Mouse (Mus musculus): ENCODE data around the gene Hps1. TPM values are rescaled to one million over a fixed set of nuclear protein-coding genes. Genes with fewer than 3 reads are reported as not detected.

Hps1 gene
- total RNA-seq, 2 experiments from 2014 or later: 18.7 to 29.7 TPM

DNA sequence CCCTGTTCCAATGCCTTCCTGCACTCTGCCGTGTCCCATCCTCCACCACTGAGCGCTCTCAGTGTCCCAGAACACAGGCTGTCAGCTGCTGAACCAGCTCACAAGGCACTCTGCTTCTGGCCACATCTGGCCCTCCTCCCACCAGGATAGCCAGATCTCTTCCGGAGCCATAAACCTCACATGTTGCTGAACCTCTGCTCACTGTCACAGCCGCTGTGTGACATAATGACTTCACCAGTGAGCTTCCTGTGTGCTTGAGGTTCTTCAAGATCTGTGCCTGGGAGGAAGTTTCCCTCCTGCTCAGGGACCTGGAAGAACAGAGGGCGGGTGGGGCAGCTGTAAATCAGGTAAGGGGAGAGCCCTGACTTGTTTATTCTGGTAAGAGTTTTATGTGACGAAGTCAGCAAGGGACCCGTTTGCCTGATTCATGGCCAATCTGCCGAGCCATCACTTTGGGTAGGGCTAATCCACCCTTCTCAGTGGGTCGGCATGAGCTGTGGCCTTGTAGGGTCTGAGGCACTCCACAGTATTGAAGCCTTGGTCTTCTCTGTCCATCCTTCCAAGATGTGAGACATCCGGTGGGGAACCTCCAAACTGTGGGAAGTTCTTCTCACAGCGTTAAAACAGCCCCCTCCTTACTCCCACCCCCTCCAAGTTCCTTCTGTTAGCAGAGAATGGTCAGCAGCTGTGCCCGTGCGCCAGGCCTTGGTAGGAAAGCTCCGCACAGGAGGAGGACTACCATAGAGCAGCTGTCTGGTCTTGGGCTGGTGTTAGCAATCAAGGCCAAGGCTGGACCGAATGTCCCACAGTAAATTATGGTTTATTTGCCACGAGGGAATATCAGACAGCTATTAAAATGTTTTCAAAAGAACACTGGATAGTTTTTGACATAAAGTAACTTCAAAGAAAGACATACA is 54.5 kb downstream of the Hps1 start:
- no peak for ATAC-seq (replicated peaks; ENCODE audit: low FRiP score, low TSS enrichment, poor library complexity, severe bottlenecking)

DNA sequence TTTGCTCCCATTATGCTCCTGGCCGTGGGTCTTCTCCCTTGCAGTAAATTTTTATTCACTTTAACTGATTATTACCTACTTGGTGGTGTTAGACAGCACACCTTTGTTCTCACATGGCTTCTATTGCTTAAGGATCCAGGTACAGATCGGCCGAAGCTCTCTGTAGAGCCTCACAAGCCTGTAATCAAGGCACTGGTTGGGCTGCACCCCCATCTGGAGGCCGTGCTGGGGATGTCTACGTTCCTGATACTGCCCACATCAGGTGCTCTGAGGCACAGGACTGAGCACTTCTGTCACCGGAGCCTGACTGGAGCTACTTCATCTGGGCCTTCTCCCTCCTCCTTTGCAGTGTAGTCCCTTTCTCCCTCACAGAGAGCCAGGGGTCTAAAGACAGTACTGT is 56.5 kb downstream of the Hps1 start:
- no peak for ATAC-seq (replicated peaks; ENCODE audit: low FRiP score, low TSS enrichment, poor library complexity, severe bottlenecking)

DNA sequence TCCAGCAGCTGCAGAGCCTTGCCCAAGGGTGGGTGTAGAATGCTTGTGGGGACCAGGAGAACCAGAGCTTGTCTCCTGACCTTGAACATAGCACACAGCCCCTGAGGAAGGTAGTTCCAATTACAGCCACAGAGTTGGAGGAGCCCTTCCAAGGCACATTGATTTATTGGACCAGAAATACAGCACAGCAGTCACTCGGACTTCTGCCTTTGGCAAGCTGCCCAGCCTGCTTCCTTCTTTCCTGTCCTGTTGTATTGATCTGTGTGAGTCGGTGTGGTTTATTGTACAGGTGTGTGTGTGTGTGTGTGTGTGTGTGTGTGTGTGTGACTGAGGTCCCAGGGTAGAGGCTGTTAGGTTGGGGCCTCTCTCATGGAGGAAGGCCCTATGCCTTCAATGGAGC is 57.3 kb downstream of the Hps1 start:
- no peak for ATAC-seq (replicated peaks; ENCODE audit: low FRiP score, low TSS enrichment, poor library complexity, severe bottlenecking)

DNA sequence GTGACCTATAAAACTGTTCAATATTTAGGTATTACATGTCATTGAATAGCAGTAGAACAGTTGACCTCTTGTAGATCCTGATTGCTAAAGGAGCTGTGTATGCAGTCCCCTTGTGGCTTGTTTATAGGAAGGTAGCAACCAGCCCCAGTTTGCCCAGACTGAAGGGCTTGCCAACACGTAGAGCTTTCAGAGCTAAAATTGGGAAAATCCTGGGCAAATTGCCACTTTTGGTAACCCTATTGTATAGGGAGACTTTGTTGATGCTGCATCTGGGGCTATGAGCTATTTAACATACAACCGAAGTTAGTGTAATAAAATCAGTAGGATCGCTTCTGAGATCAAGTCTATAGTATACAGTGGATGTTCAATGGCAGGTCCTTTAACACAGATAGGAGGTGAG is 61.7 kb downstream of the Hps1 start:
- ATAC-seq (replicated peaks; ENCODE audit: low FRiP score, low TSS enrichment, poor library complexity, severe bottlenecking): no peak

DNA sequence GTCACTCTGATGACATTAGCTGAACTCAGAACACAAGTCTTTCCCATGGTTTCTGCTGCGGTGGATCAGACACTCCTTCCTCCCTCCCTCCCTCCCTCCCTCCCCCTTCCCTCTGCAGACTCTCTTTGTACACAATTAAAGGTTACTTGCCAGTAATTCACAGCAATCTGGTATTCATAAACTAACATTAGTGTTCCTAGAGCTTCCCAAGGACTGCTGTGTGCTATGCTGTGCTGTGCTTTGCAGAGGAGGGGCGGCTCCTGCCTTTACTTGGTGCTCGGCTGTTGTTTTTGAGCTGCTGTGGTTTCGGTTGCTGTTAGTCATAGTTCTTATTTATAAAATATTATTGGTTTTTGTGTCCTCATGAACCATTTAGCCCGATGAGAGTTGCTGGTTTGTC is 62.1 kb downstream of the Hps1 start:
- no peak for ATAC-seq (replicated peaks; ENCODE audit: low FRiP score, low TSS enrichment, poor library complexity, severe bottlenecking)

DNA sequence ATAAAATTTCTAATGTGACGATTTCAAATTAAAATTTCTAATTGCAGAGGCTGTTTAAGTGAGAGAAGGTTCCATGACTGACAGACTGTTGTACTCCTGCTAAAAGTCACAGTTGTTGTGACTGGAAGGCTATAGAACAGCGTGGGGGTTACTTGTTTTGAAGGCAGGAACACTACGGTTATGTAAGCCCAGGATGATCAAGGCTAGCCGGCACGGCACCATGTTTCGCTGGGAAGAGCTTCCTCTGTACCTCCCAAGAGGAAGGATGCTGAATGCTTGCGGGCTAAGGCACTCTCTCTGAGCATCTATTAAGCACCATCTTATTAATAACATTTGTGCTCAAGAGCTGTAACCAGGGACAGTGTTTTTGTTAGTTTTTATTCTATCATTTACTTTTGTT is 63.3 kb downstream of the Hps1 start:
- ATAC-seq (replicated peaks; ENCODE audit: low FRiP score, low TSS enrichment, poor library complexity, severe bottlenecking): no peak

DNA sequence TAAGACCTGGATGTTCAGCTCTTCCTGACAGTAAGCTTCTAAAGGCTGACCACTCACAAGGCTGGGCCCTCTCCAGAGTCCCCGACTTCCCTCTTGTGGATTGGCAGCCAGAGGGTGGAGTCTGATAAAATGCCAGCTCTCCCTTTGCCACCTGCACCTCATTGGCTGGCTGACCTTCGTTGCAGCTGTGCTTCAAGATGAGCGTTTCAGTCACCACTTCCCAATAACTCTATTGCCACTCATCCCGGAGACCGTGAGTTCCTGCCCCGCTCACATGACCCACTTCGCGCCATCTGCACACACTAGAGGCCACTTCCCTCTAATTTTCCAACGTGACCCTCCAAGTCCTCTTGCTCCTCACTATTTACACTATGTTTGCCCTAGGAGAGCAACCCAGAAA is 66.0 kb downstream of the Hps1 start:
- ATAC-seq (replicated peaks; ENCODE audit: low FRiP score, low TSS enrichment, poor library complexity, severe bottlenecking): no peak

Other genes starting within 250 kb of the Hps1 start
- not detected in 2 replicates for gene Loxl4, start 167.2 kb downstream of the Hps1 start, total RNA-seq (2014; fragmentation: Nextera tagmentation)
- gene Loxl4, start 167.2 kb downstream of the Hps1 start, total RNA-seq (2017): not detected in 2 replicates
- 1.3 and 3.4 TPM in 2 replicates for gene Pyroxd2, start 27.2 kb downstream of the Hps1 start, total RNA-seq (2014; fragmentation: Nextera tagmentation)
- gene Pyroxd2, start 27.2 kb downstream of the Hps1 start, total RNA-seq (2017): 0.42 and 0.76 TPM in 2 replicates